8 mouse cellular contexts compared by ENCODE assay signal in the genomic region with DNA sequence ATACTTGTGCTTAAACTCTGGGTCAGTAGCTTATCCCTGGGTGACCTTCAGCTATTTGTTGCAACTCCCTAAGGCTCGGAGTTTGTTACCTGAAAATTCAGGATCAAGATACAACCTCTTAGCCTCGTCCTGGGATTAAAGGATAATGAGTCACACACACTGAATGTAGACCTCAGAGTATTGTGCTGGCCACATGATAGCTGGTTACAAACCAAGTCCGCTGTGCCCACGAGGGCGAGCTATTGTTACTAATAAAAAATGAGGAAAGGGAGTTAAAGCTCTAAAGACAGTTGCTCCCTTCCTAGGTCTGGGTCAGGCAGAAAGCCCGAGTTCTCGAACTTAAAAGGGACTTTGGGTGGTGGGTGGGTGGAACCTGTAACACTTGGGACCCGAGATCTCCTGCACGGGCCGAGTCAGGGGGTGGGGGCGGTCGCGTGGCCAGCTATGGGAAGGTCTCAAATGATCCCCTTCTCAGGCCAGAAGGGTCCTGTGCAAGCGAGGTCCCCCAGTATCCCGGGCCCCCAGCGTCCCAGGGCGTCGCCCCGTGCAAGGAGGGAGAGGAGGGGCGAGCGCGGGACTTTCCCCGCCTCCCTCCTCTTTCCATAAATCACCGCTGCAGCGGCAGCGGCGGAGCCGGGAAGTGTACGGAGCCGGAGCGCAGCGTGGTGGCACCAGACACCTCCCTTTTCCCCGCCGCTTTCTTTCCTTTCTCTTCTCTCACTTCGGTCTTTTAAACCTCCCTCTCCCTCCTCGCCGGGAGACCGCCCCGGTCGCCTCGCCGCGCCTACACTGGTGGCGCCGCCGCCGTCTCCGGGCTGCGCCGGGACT. TPM values are rescaled to one million over a fixed set of nuclear protein-coding genes. Genes with fewer than 3 reads are reported as not detected.
A peak's percentile ranks its signal among the peaks of the same experiment; 100 is the strongest.
DNase-seq lines count a peak whose midpoint lies in the region; ATAC-seq and TF ChIP-seq lines count a peak whose summit lies in the region.

A gene (plus strand): TSS at position 633 of the 828 bp plus-strand sequence.

- peak; percentile 24; the same call in 1 of the 2 replicates for TF ChIP-seq CTCF in left cerebral cortex, adult 2 months (IDR thresholded peaks at IDR 0.05)

- peak within 1 kb of the TSS; percentile 67 for H3K27ac ChIP-seq in left cerebral cortex, adult 2 months
- peak within 1 kb of the TSS; percentile 93 for H3K27ac ChIP-seq in embryonic facial prominence, embryonic 11.5 days (replicated peaks; ENCODE audit: low read depth, low read length)
- H3K27ac ChIP-seq in intestine, embryonic 16.5 days (ENCODE audit: low read length), result peak within 1 kb of the TSS; percentile 93
- H3K27ac ChIP-seq in limb, embryonic 11.5 days (replicated peaks; ENCODE audit: low read depth, low read length), result peak within 1 kb of the TSS; percentile 98
- H3K27ac ChIP-seq in midbrain, embryonic 13.5 days, result peak within 1 kb of the TSS; percentile 96

- DNase-seq in left cerebral cortex, adult 2 months (ENCODE audit: extremely low spot score in 1 of 2, low spot score in 2 of 2), result peak in 1 of 2 experiments; percentile 69
- DNase-seq in left cerebral cortex, adult 11 months (ENCODE audit: low spot score), result no peak
- peak; percentile 89 for DNase-seq in embryonic facial prominence, embryonic 11.5 days (ENCODE audit: low spot score)
- no peak for DNase-seq in gonadal fat pad, adult 2 months (ENCODE audit: low read depth)
- peak; percentile 87 for DNase-seq in limb, embryonic 11.5 days (ENCODE audit: low spot score)
- peak; percentile 62 for DNase-seq in urinary bladder, postnatal 25 days (ENCODE audit: low spot score)

- WGBS in embryonic facial prominence, embryonic 11.5 days, result under 1% methylated on average over 44 of the region's 50 CpGs
- 1% methylated on average over 48 of the region's 50 CpGs for WGBS in intestine, embryonic 16.5 days
- WGBS in limb, embryonic 11.5 days, result under 1% methylated on average over 49 of the region's 50 CpGs
- under 1% methylated on average over 33 of the region's 50 CpGs for WGBS in midbrain, embryonic 13.5 days

- intact Hi-C loops in left cerebral cortex, adult 2 months (cut with DNase I), result loop anchor here (2.0 to 5.0 kb wide), 4 partner anchors 136 to 371 kb away; no protein-coding TSS in a partner anchor

- no peaks in the 10 kb centered on the region for H3K27me3 ChIP-seq in embryonic facial prominence, embryonic 11.5 days (ENCODE audit: control insufficient read depth, insufficient read depth, low read length)
- H3K27me3 ChIP-seq in intestine, embryonic 16.5 days (replicated peaks; ENCODE audit: control insufficient read depth, insufficient read depth, low read length), result no peaks in the 10 kb centered on the region
- no peaks in the 10 kb centered on the region for H3K27me3 ChIP-seq in limb, embryonic 11.5 days (ENCODE audit: control insufficient read depth, insufficient read depth, low read length)
- H3K27me3 ChIP-seq in midbrain, embryonic 13.5 days, result no peaks in the 10 kb centered on the region

- H3K4me3 ChIP-seq in left cerebral cortex, adult 2 months, result peak within 1 kb of the TSS; percentile 83
- peak within 1 kb of the TSS; percentile 99 for H3K4me3 ChIP-seq in embryonic facial prominence, embryonic 11.5 days (ENCODE audit: low read depth, low read length)
- peak within 1 kb of the TSS; percentile 94 for H3K4me3 ChIP-seq in intestine, embryonic 16.5 days (ENCODE audit: low read length)
- H3K4me3 ChIP-seq in limb, embryonic 11.5 days (ENCODE audit: low read depth, low read length), result peak within 1 kb of the TSS; percentile 98
- H3K4me3 ChIP-seq in midbrain, embryonic 13.5 days (replicated peaks), result peak within 1 kb of the TSS; percentile 98

- ATAC-seq in embryonic facial prominence, embryonic 11.5 days (replicated peaks; ENCODE audit: insufficient number of reproducible peaks, low FRiP score, low TSS enrichment, low read depth), result peak; percentile 79
- peak; percentile 89 for ATAC-seq in intestine, embryonic 16.5 days
- ATAC-seq in limb, embryonic 11.5 days (ENCODE audit: insufficient number of reproducible peaks, low FRiP score, low TSS enrichment, low read depth), result peak; percentile 80
- ATAC-seq in midbrain, embryonic 13.5 days, result peak; percentile 79

- no peaks in the 10 kb centered on the region for H3K9me3 ChIP-seq in embryonic facial prominence, embryonic 11.5 days (replicated peaks; ENCODE audit: control insufficient read depth, low read length)
- H3K9me3 ChIP-seq in intestine, embryonic 16.5 days (ENCODE audit: control insufficient read depth, low read length), result 0 out of 2 replicates have a peak, but pooled peaks cover 2% of the 10 kb centered on the region
- no peaks in the 10 kb centered on the region for H3K9me3 ChIP-seq in limb, embryonic 11.5 days (ENCODE audit: control insufficient read depth, low read length)
- H3K9me3 ChIP-seq in midbrain, embryonic 13.5 days, result no peaks in the 10 kb centered on the region

- peak within 1 kb of the TSS; percentile 96 for H3K9ac ChIP-seq in embryonic facial prominence, embryonic 11.5 days (replicated peaks; ENCODE audit: low read length)
- peak within 1 kb of the TSS; percentile 89 for H3K9ac ChIP-seq in intestine, embryonic 16.5 days (ENCODE audit: low read depth, low read length)
- H3K9ac ChIP-seq in limb, embryonic 11.5 days (ENCODE audit: low read length), result peak within 1 kb of the TSS; percentile 99
- H3K9ac ChIP-seq in midbrain, embryonic 13.5 days (replicated peaks), result peak within 1 kb of the TSS; percentile 96

- H3K4me1 ChIP-seq in embryonic facial prominence, embryonic 11.5 days (ENCODE audit: control insufficient read depth, insufficient read depth, low read length), result no peaks in the 10 kb centered on the region
- H3K4me1 ChIP-seq in intestine, embryonic 16.5 days (ENCODE audit: control insufficient read depth, insufficient read depth, low read length), result peaks cover 14% of the 10 kb centered on the region
- peaks cover 16% of the 10 kb centered on the region for H3K4me1 ChIP-seq in limb, embryonic 11.5 days (ENCODE audit: control insufficient read depth, insufficient read depth, low read length)
- peaks cover 40% of the 10 kb centered on the region for H3K4me1 ChIP-seq in midbrain, embryonic 13.5 days (replicated peaks)

- peak within 1 kb of the TSS; percentile 77 for H3K4me2 ChIP-seq in embryonic facial prominence, embryonic 11.5 days (ENCODE audit: low read depth, low read length)
- H3K4me2 ChIP-seq in intestine, embryonic 16.5 days (ENCODE audit: low read depth, low read length), result peak within 1 kb of the TSS; percentile 82
- H3K4me2 ChIP-seq in limb, embryonic 11.5 days (ENCODE audit: low read depth, severe bottlenecking), result peak within 1 kb of the TSS; percentile 79
- H3K4me2 ChIP-seq in midbrain, embryonic 13.5 days (replicated peaks), result peak within 1 kb of the TSS; percentile 82

- no peaks in the 10 kb centered on the region for H3K36me3 ChIP-seq in embryonic facial prominence, embryonic 11.5 days (replicated peaks; ENCODE audit: control insufficient read depth, insufficient read depth, low read depth, low read length)
- no peaks in the 10 kb centered on the region for H3K36me3 ChIP-seq in intestine, embryonic 16.5 days (ENCODE audit: control insufficient read depth, insufficient read depth, low read length)
- no peaks in the 10 kb centered on the region for H3K36me3 ChIP-seq in limb, embryonic 11.5 days (ENCODE audit: control insufficient read depth, insufficient read depth, low read length)
- H3K36me3 ChIP-seq in midbrain, embryonic 13.5 days, result no peaks in the 10 kb centered on the region

RNA-seq across cellular contexts. Expression of the gene that starts here (rescaled TPM):
- 10 to 100 TPM in 1 of 2 experiments, 1 to 10 TPM in 1; 9.2 to 15.9 TPM for total RNA-seq in left cerebral cortex, adult 2 months (2021)
- polyA plus RNA-seq in embryonic facial prominence, embryonic 11.5 days (2014; fragmentation: Nextera tagmentation; extraction: Ambion mirVana), result 27.3 and 28.0 TPM in 2 replicates
- 81.0 and 97.7 TPM in 2 replicates for polyA plus RNA-seq in gonadal fat pad, adult 2 months (2012; rRNA removed)
- 7.8 and 8.9 TPM in 2 replicates for polyA plus RNA-seq in intestine, embryonic 16.5 days (2015; fragmentation: Nextera tagmentation; extraction: Ambion mirVana)
- polyA plus RNA-seq in limb, embryonic 11.5 days (2014; fragmentation: Nextera tagmentation; extraction: Ambion mirVana), result 42.3 and 50.0 TPM in 2 replicates
- 30.0 and 38.9 TPM in 2 replicates for polyA plus RNA-seq in midbrain, embryonic 13.5 days (2015; fragmentation: Nextera tagmentation; extraction: Ambion mirVana)

Comparison
In these comparisons a context has a peak if more than half of its experiments do, and no peak if none do; other contexts are left out.
1. DNase-seq: peak in embryonic facial prominence, embryonic 11.5 days (single experiment), limb, embryonic 11.5 days (single experiment) and urinary bladder, postnatal 25 days (single experiment); none in left cerebral cortex, adult 11 months (single experiment) and gonadal fat pad, adult 2 months (single experiment).
2. Peak in every context shown above with its lines, with median percentiles within 50 percentile points of each other: H3K27ac ChIP-seq, H3K4me3 ChIP-seq, ATAC-seq, H3K4me2 ChIP-seq and H3K9ac ChIP-seq.